Mouse (Mus musculus): ENCODE measurements around the gene Meioc. TPM values are rescaled to one million over a fixed set of nuclear protein-coding genes. Genes with fewer than 3 reads are reported as not detected.

Meioc gene
- polyA plus RNA-seq (2016; fragmentation: Nextera tagmentation; extraction: Ambion mirVana), result 0.14 and 0.55 TPM in 2 replicates

GRCm38 (mm10) chr11:102663416-102663815 is at the start of gene Meioc:
Gene Meioc (plus strand): TSS chr11:102663716.
- DNase-seq (ENCODE audit: low spot score), result no peak
- Histone ChIP-seq H3K27me3 (ENCODE audit: low read depth, poor library complexity, severe bottlenecking) (peaks cover 42% of the 10 kb centered on the region), H3K27ac (no peak within 1 kb of the TSS), H3K9me3 (replicated peaks) (peaks cover 13% of the 10 kb centered on the region), H3K4me1 (0 out of 2 replicates have a peak, but pooled peaks cover 3% of the 10 kb centered on the region), H3K4me3 (no peak within 1 kb of the TSS), H3K36me3 (peaks cover 8% of the 10 kb centered on the region; the same call in 1 of the 2 replicates)
- WGBS, result 77% methylated on average over 3 of the region's 3 CpGs

GRCm38 (mm10) chr11:102619449-102619848 is 44.1 kb upstream of the Meioc start:
- Histone ChIP-seq H3K27ac (no peak overlapping the region), H3K36me3 (peaks cover 10% of the 10 kb centered on the region), H3K4me3 (no peak overlapping the region), H3K9me3 (replicated peaks) (peaks cover 3% of the 10 kb centered on the region; the same call in 1 of the 2 replicates), H3K27me3 (ENCODE audit: low read depth, poor library complexity, severe bottlenecking) (no peaks in the 10 kb centered on the region), H3K4me1 (peaks cover 19% of the 10 kb centered on the region)
- DNase-seq (ENCODE audit: low spot score), result no peak
- WGBS, result 68% methylated on average over 2 of the region's 2 CpGs

GRCm38 (mm10) chr11:102623876-102624789 is 39.4 kb upstream of the Meioc start:
- WGBS, result 2% methylated on average over 17 of the region's 17 CpGs

DNA sequence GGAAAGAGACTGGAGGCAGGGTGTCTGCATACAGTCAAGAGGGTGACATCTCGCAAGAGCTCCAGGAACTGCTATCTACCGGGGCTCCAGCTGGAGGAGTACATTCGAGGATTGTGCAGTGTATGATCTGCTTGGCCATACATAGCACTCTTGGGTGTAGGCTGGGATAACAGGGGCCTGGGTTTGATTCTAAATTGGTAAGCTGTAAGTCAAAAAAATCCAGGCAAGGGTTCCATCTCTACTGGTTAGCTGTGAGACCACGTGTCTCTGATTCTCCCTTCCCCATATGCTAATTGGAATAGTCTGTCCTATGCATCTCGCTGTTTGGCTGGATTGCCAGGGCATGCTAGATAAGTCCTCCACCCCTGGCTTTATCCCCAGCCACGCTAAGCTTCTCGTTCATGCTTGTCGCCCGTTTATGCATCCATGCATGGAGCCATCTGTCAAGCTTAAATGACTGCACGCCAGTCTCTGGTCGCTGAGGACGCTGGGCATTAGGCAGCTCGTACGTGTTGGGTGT is 38.6 kb upstream of the Meioc start:
- DNase-seq (ENCODE audit: low spot score), result peak; percentile 55
- Histone ChIP-seq H3K9me3 (replicated peaks) (no peaks in the 10 kb centered on the region), H3K27me3 (ENCODE audit: low read depth, poor library complexity, severe bottlenecking) (no peaks in the 10 kb centered on the region), H3K4me3 (peak overlapping the region; percentile 11), H3K4me1 (peaks cover 64% of the 10 kb centered on the region), H3K36me3 (no peaks in the 10 kb centered on the region), H3K27ac (peak overlapping the region; percentile 92)
- 35% methylated on average over 14 of the region's 14 CpGs for WGBS

More at GRCm38 (mm10) chr11:102623876-102624789, 39.4 kb upstream of the Meioc start:
- peak; percentile 93 for DNase-seq (ENCODE audit: low spot score)
- peak overlapping the region; percentile 92 for H3K27ac ChIP-seq
- no peaks in the 10 kb centered on the region for H3K27me3 ChIP-seq (ENCODE audit: low read depth, poor library complexity, severe bottlenecking)
- H3K4me1 ChIP-seq, result peaks cover 56% of the 10 kb centered on the region
- H3K36me3 ChIP-seq, result peaks cover 4% of the 10 kb centered on the region
- peaks cover 3% of the 10 kb centered on the region; the same call in 1 of the 2 replicates for H3K9me3 ChIP-seq (replicated peaks)
- H3K4me3 ChIP-seq, result peak overlapping the region; percentile 31

GRCm38 (mm10) chr11:102627171-102627931 is 36.2 kb upstream of the Meioc start:
- Histone ChIP-seq H3K4me3 (no peak overlapping the region), H3K9me3 (replicated peaks) (no peaks in the 10 kb centered on the region), H3K4me1 (peaks cover 88% of the 10 kb centered on the region), H3K36me3 (no peaks in the 10 kb centered on the region), H3K27me3 (ENCODE audit: low read depth, poor library complexity, severe bottlenecking) (no peaks in the 10 kb centered on the region), H3K27ac (peak overlapping the region; percentile 75)
- 83% methylated on average over 9 of the region's 9 CpGs for WGBS
- DNase-seq (ENCODE audit: low spot score), result no peak

DNA sequence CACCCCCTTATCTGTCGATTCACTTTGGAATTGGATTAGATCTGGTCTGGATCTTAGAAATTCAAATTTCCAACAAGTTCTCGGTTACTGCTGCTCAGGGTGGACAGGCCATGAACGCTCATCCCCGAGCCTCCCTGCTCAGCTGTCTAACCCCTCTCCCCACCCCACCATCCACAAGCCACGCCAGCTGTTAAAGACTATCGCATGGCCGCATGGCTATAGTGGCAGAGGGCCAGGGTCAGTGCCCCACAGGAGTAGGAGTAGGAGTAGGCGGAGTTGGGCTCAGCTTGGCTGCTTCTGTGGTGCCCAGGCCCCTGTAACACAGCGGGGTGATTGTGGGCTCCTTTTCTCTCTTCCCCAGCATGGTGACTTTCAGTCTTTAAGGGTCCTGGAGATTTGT is 35.0 kb upstream of the Meioc start:
- no peaks in the 10 kb centered on the region for H3K9me3 ChIP-seq (replicated peaks)
- H3K27ac ChIP-seq, result peak overlapping the region; percentile 69
- H3K36me3 ChIP-seq, result no peaks in the 10 kb centered on the region
- DNase-seq (ENCODE audit: low spot score), result no peak
- 79% methylated on average over 9 of the region's 9 CpGs for WGBS
- H3K4me1 ChIP-seq, result peaks cover 90% of the 10 kb centered on the region
- no peak overlapping the region for H3K4me3 ChIP-seq
- H3K27me3 ChIP-seq (ENCODE audit: low read depth, poor library complexity, severe bottlenecking), result no peaks in the 10 kb centered on the region

DNA sequence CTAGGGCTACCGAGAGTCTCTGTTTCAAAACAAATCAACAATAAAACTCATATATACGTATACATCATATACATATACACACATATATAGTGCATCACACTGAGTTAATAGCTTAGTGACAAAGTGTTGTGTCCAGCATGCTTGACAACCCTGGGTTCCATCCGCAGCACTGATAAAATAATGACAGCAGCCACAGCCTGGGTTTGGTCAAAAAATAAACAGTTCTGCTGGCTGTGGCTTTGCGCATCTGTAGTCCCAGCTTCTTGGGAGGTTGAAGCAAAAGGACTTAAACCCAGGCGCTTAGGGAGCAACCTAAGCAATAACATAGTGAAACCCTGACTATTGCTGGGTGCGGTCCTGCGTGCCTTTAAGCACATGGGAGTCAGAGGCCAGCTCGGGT is 34.1 kb upstream of the Meioc start:
- WGBS, result 62% methylated on average over 8 of the region's 8 CpGs
- H3K36me3 ChIP-seq, result no peaks in the 10 kb centered on the region
- peaks cover 85% of the 10 kb centered on the region for H3K4me1 ChIP-seq
- no peak overlapping the region for H3K4me3 ChIP-seq
- H3K27me3 ChIP-seq (ENCODE audit: low read depth, poor library complexity, severe bottlenecking), result no peaks in the 10 kb centered on the region
- no peaks in the 10 kb centered on the region for H3K9me3 ChIP-seq (replicated peaks)
- H3K27ac ChIP-seq, result peak overlapping the region; percentile 88; the same call in 1 of the 2 replicates
- no peak for DNase-seq (ENCODE audit: low spot score)

DNA sequence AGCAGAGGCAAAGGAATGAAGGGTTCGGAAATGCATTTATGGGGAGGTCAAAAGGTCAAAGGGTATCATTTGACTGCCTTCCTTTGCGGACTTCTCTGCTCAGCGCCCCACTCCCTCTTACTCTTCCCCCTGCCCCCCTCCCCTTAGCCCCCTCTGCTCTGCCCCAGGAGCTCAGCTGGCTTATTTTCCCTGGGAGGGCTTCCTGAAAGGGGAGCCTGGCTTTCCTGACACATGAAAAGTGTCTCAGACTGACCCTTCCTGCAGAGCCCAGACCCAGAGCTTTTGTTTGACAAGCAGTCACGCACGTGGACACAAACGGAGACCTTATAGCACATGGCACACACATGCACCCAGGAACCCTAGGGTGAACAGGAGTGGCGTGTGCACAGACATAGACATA is 32.8 kb upstream of the Meioc start:
- H3K9me3 ChIP-seq (replicated peaks), result no peaks in the 10 kb centered on the region
- 8% methylated on average over 7 of the region's 7 CpGs for WGBS
- DNase-seq (ENCODE audit: low spot score), result peak; percentile 57
- H3K4me1 ChIP-seq, result peaks cover 71% of the 10 kb centered on the region
- peak overlapping the region; percentile 88 for H3K27ac ChIP-seq
- H3K4me3 ChIP-seq, result peak overlapping the region; percentile 28
- H3K27me3 ChIP-seq (ENCODE audit: low read depth, poor library complexity, severe bottlenecking), result no peaks in the 10 kb centered on the region
- H3K36me3 ChIP-seq, result no peaks in the 10 kb centered on the region

GRCm38 (mm10) chr11:102631203-102631602 is 32.3 kb upstream of the Meioc start:
- WGBS, result 26% methylated on average over 5 of the region's 5 CpGs
- no peaks in the 10 kb centered on the region for H3K9me3 ChIP-seq (replicated peaks)
- peak overlapping the region; percentile 88 for H3K27ac ChIP-seq
- H3K36me3 ChIP-seq, result no peaks in the 10 kb centered on the region
- peak overlapping the region; percentile 28 for H3K4me3 ChIP-seq
- no peaks in the 10 kb centered on the region for H3K27me3 ChIP-seq (ENCODE audit: low read depth, poor library complexity, severe bottlenecking)
- DNase-seq (ENCODE audit: low spot score), result peak; percentile 46
- peaks cover 68% of the 10 kb centered on the region for H3K4me1 ChIP-seq

GRCm38 (mm10) chr11:102632725-102633124 is 30.8 kb upstream of the Meioc start:
- no peaks in the 10 kb centered on the region for H3K36me3 ChIP-seq
- 4% methylated on average over 10 of the region's 13 CpGs for WGBS
- H3K27me3 ChIP-seq (ENCODE audit: low read depth, poor library complexity, severe bottlenecking), result no peaks in the 10 kb centered on the region
- no peaks in the 10 kb centered on the region for H3K9me3 ChIP-seq (replicated peaks)
- DNase-seq (ENCODE audit: low spot score), result no peak
- peak overlapping the region; percentile 88 for H3K27ac ChIP-seq
- peak overlapping the region; percentile 35 for H3K4me3 ChIP-seq
- peaks cover 69% of the 10 kb centered on the region for H3K4me1 ChIP-seq

- Histone ChIP-seq H3K27me3 (ENCODE audit: low read depth, poor library complexity, severe bottlenecking) (no peaks in the 10 kb centered on the region), H3K4me1 (peaks cover 72% of the 10 kb centered on the region)
- 20% methylated on average over 9 of the region's 9 CpGs for WGBS
Observed at GRCm38 (mm10) chr11:102633379-102633778, 30.1 kb upstream of the Meioc start.

GRCm38 (mm10) chr11:102636887-102637286 is 26.6 kb upstream of the Meioc start:
- peak overlapping the region; percentile 18 for H3K4me3 ChIP-seq
- H3K27me3 ChIP-seq (ENCODE audit: low read depth, poor library complexity, severe bottlenecking), result no peaks in the 10 kb centered on the region
- no peaks in the 10 kb centered on the region for H3K9me3 ChIP-seq (replicated peaks)
- DNase-seq (ENCODE audit: low spot score), result peak; percentile 69
- peaks cover 53% of the 10 kb centered on the region for H3K4me1 ChIP-seq
- WGBS, result 35% methylated on average over 12 of the region's 12 CpGs
- no peaks in the 10 kb centered on the region for H3K36me3 ChIP-seq
- peak overlapping the region; percentile 80 for H3K27ac ChIP-seq

More at GRCm38 (mm10) chr11:102633379-102633778, 30.1 kb upstream of the Meioc start:
- H3K9me3 ChIP-seq (replicated peaks), result no peaks in the 10 kb centered on the region
- H3K27ac ChIP-seq, result peak overlapping the region; percentile 88
- DNase-seq (ENCODE audit: low spot score), result no peak
- no peaks in the 10 kb centered on the region for H3K36me3 ChIP-seq
- H3K4me3 ChIP-seq, result peak overlapping the region; percentile 35

All from limb, embryonic 10.5 days (tissue).